Mouse (Mus musculus) urinary bladder, postnatal 10 days (tissue): ENCODE measurements around the gene Neto2.

Experiments
- DNase-seq: peaks from one replicate; pipeline ENCODE4 v3.0.0; 2022; ENCODE audit warnings: low spot score

Gene Neto2

DNA sequence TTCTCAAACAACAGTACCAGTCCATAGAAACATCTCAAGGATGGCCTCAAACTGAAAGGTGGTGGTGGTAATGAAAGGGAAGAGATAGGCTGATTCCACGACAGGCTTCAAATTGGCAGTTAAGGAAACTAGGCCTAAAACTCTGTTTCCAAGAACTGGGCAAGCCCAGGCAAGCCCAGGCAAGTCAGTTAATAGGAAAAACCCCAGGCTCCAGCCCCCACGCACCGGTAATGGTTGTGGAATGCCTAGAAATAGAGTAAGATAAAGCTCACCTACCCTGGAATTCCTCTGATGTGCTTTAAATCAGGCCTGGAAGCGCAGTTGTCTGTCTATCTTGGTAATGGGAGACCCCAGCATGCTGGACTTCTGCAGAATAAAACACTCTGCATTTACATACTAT lies 98.0 kb downstream of the Neto2 start:
- DNase-seq = no peak

DNA sequence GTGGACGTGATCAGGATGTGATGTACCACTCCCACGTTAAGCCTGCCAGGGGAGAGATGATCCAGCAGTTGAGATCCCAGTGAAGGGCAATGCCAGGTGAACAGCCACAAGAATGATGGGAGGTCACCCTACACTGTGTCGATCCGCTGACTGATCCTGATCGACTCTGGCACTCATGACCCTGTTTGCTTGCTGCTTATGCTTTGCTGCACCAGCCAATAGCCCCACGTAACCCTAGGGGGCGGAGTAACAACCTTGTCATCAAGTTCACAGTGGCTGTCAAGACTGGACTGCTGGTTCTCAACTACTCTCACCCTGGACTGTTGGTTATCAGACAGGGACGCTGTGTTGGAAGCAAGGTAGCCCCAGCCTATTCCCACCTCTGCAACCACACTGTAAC lies 99.0 kb downstream of the Neto2 start:
- no peak for DNase-seq

DNA sequence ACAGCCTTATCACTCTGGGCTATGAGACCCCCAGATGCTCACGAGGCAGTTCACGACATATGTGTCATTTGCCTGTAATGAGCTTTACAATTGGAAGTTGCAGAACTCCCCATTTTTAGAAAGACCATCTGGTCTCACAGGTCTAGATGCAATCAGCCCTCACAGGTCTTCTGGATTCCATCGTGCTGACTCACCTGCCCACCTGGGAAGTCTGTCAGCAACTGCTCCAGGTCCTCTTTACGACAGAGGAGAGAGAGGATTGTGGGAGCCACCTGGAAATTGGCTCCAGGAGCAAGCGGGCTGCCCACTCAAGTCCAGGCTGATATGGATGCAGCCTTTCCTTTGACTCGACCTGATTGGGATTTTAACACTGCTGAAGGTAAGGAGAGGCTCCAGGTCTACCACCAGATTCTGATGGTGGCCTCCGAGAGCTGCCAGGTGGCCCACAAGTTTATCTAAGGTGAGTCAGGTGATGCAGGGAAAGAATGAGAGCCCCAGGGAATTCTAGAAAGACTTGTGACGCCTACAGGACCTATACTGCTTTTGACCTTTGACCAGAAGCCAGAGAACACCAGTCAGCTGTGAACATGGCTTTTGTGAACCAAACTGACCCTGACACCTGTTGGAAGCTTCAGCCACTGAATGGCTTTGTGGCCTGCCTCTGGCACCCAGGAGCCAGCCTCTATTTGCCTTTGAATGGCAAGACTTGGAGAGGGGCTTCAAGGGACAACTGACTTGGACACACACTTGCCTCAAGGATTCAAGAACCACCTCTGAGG lies 103.1 kb downstream of the Neto2 start:
- DNase-seq = no peak

DNA sequence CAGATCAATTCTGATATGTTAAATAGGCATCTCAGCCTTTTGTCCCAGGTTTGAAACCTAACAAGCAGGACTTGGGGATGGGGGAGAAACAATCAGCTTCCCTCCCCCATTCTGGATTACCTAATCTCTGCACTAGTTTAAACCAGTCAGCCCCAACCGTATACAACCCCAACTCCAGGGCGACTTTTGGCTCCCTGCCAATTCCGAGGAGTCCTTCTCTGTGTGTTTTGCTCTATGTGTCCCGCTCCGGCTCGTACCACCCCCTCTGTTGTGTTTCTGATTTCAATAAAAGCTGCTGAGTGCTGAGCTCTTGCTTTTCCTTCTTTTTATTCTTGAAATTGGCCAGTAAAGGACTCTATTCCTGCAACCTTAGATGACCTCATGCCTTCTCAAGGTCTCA lies 105.3 kb downstream of the Neto2 start:
- DNase-seq = no peak

DNA sequence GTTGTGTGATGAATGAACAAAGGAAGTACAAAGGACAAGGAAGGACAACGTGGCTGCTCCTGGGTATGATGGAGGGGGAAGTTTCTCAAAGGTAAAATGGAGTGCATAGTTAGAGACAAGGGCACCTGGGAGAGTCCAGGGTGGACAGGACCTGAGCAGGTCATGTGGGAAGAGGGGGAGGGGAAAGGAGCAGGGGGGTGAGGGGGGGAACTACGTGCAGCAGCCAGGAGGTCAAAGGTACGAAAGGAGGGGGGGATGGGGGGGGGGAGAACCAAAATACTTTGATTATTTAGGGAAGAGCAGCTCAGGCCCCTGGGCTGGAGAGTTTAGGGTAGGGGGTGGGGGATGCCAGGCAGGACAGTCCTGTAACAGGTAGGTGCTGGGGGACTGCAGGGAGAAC lies 105.7 kb downstream of the Neto2 start:
- DNase-seq = no peak

DNA sequence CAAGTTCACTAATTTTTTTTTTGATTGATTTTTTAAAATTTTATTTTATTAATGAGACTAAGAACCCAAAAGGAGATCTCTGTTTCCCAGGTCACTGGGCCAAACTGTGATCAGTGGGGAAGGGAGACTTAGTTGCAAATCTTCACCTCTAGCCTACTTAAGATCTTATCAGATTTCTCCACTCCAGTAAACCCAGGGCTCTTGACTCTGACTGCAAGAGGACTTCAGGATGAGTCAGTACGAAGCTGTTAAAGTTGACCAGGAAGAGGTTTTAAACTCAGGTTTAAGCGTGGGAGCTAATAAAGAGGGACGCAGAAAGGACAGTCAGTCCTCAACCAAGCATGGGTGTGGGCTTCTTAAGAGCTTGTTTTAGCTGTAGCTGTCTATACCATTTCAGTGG lies 107.4 kb downstream of the Neto2 start:
- DNase-seq = no peak

DNA sequence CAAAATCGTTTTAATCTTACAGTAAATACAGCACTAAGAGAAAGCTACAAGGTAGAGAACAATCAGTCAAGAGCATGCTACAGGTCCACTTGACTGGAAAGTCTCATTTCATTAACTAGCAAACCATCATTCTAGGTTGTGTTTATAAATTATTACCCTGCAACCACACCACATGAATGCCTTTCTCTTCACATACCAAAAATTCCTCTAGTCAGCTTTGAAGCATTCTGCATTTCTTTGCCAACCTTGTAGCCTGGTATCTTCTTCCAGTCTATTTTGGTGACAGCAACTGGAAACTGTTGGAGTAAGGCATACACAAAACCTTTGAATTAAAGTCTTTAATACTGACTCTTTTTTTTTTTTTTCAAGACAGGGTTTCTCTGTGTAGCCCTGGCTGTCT lies 109.2 kb downstream of the Neto2 start:
- no peak for DNase-seq

DNA sequence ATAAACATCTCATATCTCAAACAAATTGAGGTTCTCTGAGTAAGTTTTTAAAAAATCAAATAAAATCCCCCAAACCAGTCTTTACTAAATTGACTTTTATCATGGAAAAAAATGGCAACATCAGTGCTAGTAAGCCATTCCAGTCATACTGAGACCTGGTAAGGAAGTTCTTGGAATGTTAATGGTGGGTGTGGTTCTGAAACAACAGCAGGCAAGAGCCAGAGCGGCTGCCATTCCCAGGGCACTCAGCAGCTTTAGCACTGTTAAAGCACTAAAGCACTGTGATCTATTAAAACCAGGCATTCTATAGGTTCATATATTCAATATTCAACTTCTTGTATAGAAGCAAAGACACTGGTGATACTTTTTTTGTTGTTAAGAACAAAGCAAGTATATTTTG lies 110.5 kb downstream of the Neto2 start:
- no peak for DNase-seq

DNA sequence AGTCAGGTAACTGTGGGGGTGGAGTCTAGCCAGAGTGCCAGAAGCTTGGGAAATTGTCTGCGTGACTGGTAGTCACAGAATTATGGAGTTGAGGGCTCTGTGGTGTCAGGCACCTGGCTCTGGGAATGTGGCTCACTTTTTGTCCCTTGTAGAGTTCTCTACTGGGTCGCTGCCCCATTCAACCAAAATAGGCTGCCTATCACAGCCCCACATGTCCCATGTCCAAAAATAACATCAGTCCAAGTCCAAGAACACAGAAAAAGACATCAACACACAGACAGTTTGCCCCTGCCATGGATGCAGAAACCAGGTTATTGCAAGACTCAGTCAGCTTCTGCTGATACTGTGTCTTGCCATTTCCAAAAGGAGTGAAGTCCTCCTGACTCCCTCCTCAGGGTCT lies 112.1 kb downstream of the Neto2 start:
- DNase-seq = no peak
